Mouse (Mus musculus): ENCODE data around the gene Fxyd4.

GRCm38 (mm10) chr6:117897800-117898199 lies 39.7 kb downstream of the Fxyd4 start:
- no peak for TF ChIP-seq POLR2A (IDR thresholded peaks at IDR 0.05; ENCODE audit: extremely low read depth, insufficient read depth, low read length)
- no peak for TF ChIP-seq CTCF (IDR thresholded peaks at IDR 0.05; ENCODE audit: extremely low read depth, insufficient read depth, low read length)
